Mouse (Mus musculus) midbrain, postnatal 0 days (tissue): Measurements from ENCODE around the gene Rybp. TPM values are rescaled to one million over a fixed set of nuclear protein-coding genes. Genes with fewer than 3 reads are reported as not detected.
A peak's percentile ranks its signal among the peaks of the same experiment; 100 is the strongest.

Experiments
- ATAC-seq: fragments of 200-750 bp; cut with Nextera tagmentation; 2 replicates; pipeline ENCODE4 v1.8.0; 2017; ENCODE audit warnings: moderate number of reproducible peaks, mild to moderate bottlenecking, moderate TSS enrichment, moderate library complexity; ENCODE audit not compliant: low FRiP score
- DNase-seq: peaks from one replicate; pipeline ENCODE4 v3.0.0-alpha.2; 2015; ENCODE audit warnings: low spot score
- H3K27ac ChIP-seq: fragments of 300-500 bp; sonication (generic); 2 replicates; pipeline ENCODE4 v1.5.1; 2014; ENCODE audit warnings: low read depth, mild to moderate bottlenecking, low read length, mixed read lengths
- H3K27me3 ChIP-seq: fragments of 300-500 bp; sonication (generic); 2 replicates; pipeline ENCODE4 v1.6.1; 2014; ENCODE audit warnings: low read length, control low read depth, mixed read lengths; ENCODE audit not compliant: insufficient read depth
- H3K36me3 ChIP-seq: fragments of 300-500 bp; sonication (generic); 2 replicates; pipeline ENCODE4 v1.6.1; 2014; ENCODE audit warnings: low read length, control low read depth, mixed read lengths; ENCODE audit not compliant: insufficient read depth
- H3K4me1 ChIP-seq: fragments of 300-500 bp; sonication (generic); 2 replicates; pipeline ENCODE4 v1.6.1; 2014; ENCODE audit warnings: mild to moderate bottlenecking, control low read depth, antibody characterized with exemption, low read length, mixed read lengths; ENCODE audit not compliant: insufficient read depth
- H3K4me2 ChIP-seq: fragments of 300-500 bp; sonication (generic); 2 replicates; pipeline ENCODE4 v1.6.1; 2014; ENCODE audit warnings: low read depth, mild to moderate bottlenecking, low read length, mixed read lengths; ENCODE audit not compliant: poor library complexity, severe bottlenecking
- H3K4me3 ChIP-seq: fragments of 300-500 bp; sonication (generic); 2 replicates; pipeline ENCODE4 v1.5.1; 2014; ENCODE audit warnings: low read depth, mild to moderate bottlenecking, low read length, moderate library complexity
- H3K9ac ChIP-seq: fragments of 300-500 bp; sonication (generic); replicated peaks from 2 replicates; pipeline ENCODE4 v1.6.1; 2014; ENCODE audit warnings: mild to moderate bottlenecking, low read length, moderate library complexity, mixed read lengths; ENCODE audit not compliant: poor library complexity, severe bottlenecking
- H3K9me3 ChIP-seq: fragments of 300-500 bp; sonication (generic); 2 replicates; pipeline ENCODE4 v1.6.1; 2016; ENCODE audit warnings: low read length, control low read depth
- CTCF ChIP-seq: IDR thresholded peaks from 2 replicates; pipeline ENCODE4 v1.5.1; 2016; ENCODE audit warnings: antibody characterized with exemption, mild to moderate bottlenecking
- WGBS: fragments of 180-500 bp; shearing (Covaris S2); extraction: QIAGEN DNeasy Blood & Tissue Kit; methylation state at CpG from one replicate; pipeline ENCODE4 v1.1.7; 2014; 5-methylcytosine and 5-hydroxymethylcytosine counted together
- polyA plus RNA-seq: library from polyadenylated mRNA; unstranded; fragments of >200 nt; fragmentation: Nextera tagmentation; extraction: Ambion mirVana; gene quantifications from 2 replicates; pipeline ENCODE4 v1.2.1, GENCODE M21; 2015
- total RNA-seq: library from RNA; depleted of rRNA; stranded (reverse); fragments of >200 nt; gene quantifications from 2 replicates; pipeline ENCODE4 v1.2.3, GENCODE M21; 2014

Gene Rybp
- total and polyA plus RNA-seq, 2 experiments from 2014 or later = 29.6 to 36.0 TPM

- TF ChIP-seq CTCF = no peak
- no peaks in the 10 kb centered on the region for H3K9me3 ChIP-seq
- H3K4me2 ChIP-seq = no peak overlapping the region
- H3K9ac ChIP-seq = no peak overlapping the region
- H3K4me1 ChIP-seq = no peaks in the 10 kb centered on the region
- no peak for ATAC-seq
- H3K4me3 ChIP-seq = no peak overlapping the region
- H3K36me3 ChIP-seq = no peaks in the 10 kb centered on the region
- WGBS = 67% methylated on average over 3 of the region's 3 CpGs
- DNase-seq = no peak
- H3K27me3 ChIP-seq = no peaks in the 10 kb centered on the region
- H3K27ac ChIP-seq = no peak overlapping the region
Measured at GRCm38 (mm10) chr6:100244474-100244873, 42.8 kb downstream of the Rybp start.

- H3K4me1 ChIP-seq = no peaks in the 10 kb centered on the region
- no peak overlapping the region for H3K4me2 ChIP-seq
- no peak overlapping the region for H3K4me3 ChIP-seq
- H3K27ac ChIP-seq = no peak overlapping the region
- H3K9me3 ChIP-seq = no peaks in the 10 kb centered on the region
- no peak for TF ChIP-seq CTCF
- no peaks in the 10 kb centered on the region for H3K27me3 ChIP-seq
- H3K9ac ChIP-seq = no peak overlapping the region
- no peak for DNase-seq
- no peak for ATAC-seq
- no peaks in the 10 kb centered on the region for H3K36me3 ChIP-seq
Measured at GRCm38 (mm10) chr6:100235036-100235435, 52.2 kb downstream of the Rybp start.

- DNase-seq = peak; percentile 30
- Histone ChIP-seq H3K27ac (no peak overlapping the region), H3K4me2 (no peak overlapping the region), H3K4me3 (no peak overlapping the region), H3K36me3 (no peaks in the 10 kb centered on the region), H3K9ac (no peak overlapping the region), H3K9me3 (no peaks in the 10 kb centered on the region), H3K4me1 (no peaks in the 10 kb centered on the region), H3K27me3 (no peaks in the 10 kb centered on the region)
- 0 out of 2 replicates have a peak, but pooled peaks have one; percentile 27 for ATAC-seq
- WGBS = 27% methylated on average over 3 of the region's 3 CpGs
- no peak for TF ChIP-seq CTCF
Measured at GRCm38 (mm10) chr6:100233522-100233921, 53.8 kb downstream of the Rybp start.

- Histone ChIP-seq H3K4me2 (no peak overlapping the region), H3K27ac (no peak overlapping the region), H3K27me3 (no peaks in the 10 kb centered on the region), H3K4me3 (no peak overlapping the region), H3K9me3 (no peaks in the 10 kb centered on the region), H3K9ac (no peak overlapping the region), H3K4me1 (no peaks in the 10 kb centered on the region), H3K36me3 (no peaks in the 10 kb centered on the region)
- no peak for DNase-seq
- TF ChIP-seq CTCF = no peak
- WGBS = 28% methylated on average over 4 of the region's 4 CpGs
- ATAC-seq = no peak
Measured at GRCm38 (mm10) chr6:100233061-100233460, 54.2 kb downstream of the Rybp start.

- no peaks in the 10 kb centered on the region for H3K36me3 ChIP-seq
- no peaks in the 10 kb centered on the region for H3K4me1 ChIP-seq
- H3K9ac ChIP-seq = no peak overlapping the region
- no peak overlapping the region for H3K4me3 ChIP-seq
- ATAC-seq = no peak
- no peak overlapping the region for H3K27ac ChIP-seq
- no peak overlapping the region for H3K4me2 ChIP-seq
- no peak for TF ChIP-seq CTCF
- no peaks in the 10 kb centered on the region for H3K9me3 ChIP-seq
- 80% methylated on average over 2 of the region's 2 CpGs for WGBS
- no peaks in the 10 kb centered on the region for H3K27me3 ChIP-seq
- no peak for DNase-seq
Measured at GRCm38 (mm10) chr6:100226204-100226603, 61.1 kb downstream of the Rybp start.

- Histone ChIP-seq H3K9ac (no peak overlapping the region), H3K27ac (no peak overlapping the region), H3K9me3 (no peaks in the 10 kb centered on the region), H3K4me3 (no peak overlapping the region), H3K36me3 (no peaks in the 10 kb centered on the region), H3K4me2 (no peak overlapping the region), H3K4me1 (no peaks in the 10 kb centered on the region), H3K27me3 (no peaks in the 10 kb centered on the region; the same call in 1 of the 2 replicates)
- DNase-seq (no peak), ATAC-seq (no peak)
- no peak for TF ChIP-seq CTCF
- WGBS = 94% methylated on average over 6 of the region's 6 CpGs
Measured at GRCm38 (mm10) chr6:100223932-100224331, 63.4 kb downstream of the Rybp start.
